Mouse (Mus musculus) cerebellum, adult 2 months (tissue): ENCODE data around the gene Fam234b.

Experiments used
- CTCF ChIP-seq: fragments of 200-500 bp; IDR thresholded peaks from 2 replicates; pipeline ENCODE4 v1.5.1; 2011; ENCODE audit warnings: low read depth, mild to moderate bottlenecking, control low read depth, low read length, moderate library complexity, borderline replicate concordance; ENCODE audit not compliant: insufficient read depth
- POLR2A ChIP-seq: fragments of 200-500 bp; IDR thresholded peaks from 2 replicates; pipeline ENCODE4 v1.6.1; 2011; ENCODE audit warnings: low read length, control low read depth, borderline replicate concordance; ENCODE audit not compliant: insufficient read depth

DNA sequence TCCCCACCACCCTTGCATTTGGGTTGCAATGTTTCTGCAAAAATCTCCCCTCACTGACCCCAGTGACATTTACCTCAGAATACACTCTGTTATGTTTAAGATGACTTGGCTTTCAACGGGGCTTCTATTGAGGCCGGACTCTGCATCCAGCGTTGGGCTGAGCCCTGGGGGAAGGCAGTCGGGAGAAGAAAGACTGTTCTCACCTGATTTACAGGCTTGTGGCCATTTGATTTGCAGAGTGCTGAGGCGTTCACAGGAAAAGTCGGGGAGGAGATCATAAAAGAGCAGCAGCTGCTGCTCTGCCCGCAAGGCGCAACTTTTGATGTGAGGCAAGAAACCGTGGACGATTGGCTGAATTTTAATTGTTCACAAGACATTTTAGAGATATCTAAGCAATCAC is 82.1 kb downstream of the Fam234b start:
- no peak for TF ChIP-seq CTCF
- no peak for TF ChIP-seq POLR2A
